Mouse (Mus musculus): Measurements from ENCODE around the gene Nr2f2.

Nr2f2 gene

GRCm38 (mm10) chr7:70365941-70366807, at the start of gene Nr2f2:
Nr2f2 (minus strand) TSS chr7:70366735.
- DNase-seq: no peak

- no peak for DNase-seq
These were observed 47.9 kb upstream of the Nr2f2 start for GRCm38 (mm10) chr7:70414461-70414860.

GRCm38 (mm10) chr7:70413646-70414045, 47.1 kb upstream of the Nr2f2 start:
- DNase-seq: no peak

- DNase-seq: no peak
These were observed 46.4 kb upstream of the Nr2f2 start for GRCm38 (mm10) chr7:70412900-70413299.

- no peak for DNase-seq
These were observed 43.8 kb upstream of the Nr2f2 start for GRCm38 (mm10) chr7:70410350-70410749.

GRCm38 (mm10) chr7:70409890-70410289, 43.4 kb upstream of the Nr2f2 start:
- no peak for DNase-seq

- no peak for DNase-seq
These were observed 42.3 kb upstream of the Nr2f2 start for GRCm38 (mm10) chr7:70408814-70409213.

GRCm38 (mm10) chr7:70407123-70407522, 40.6 kb upstream of the Nr2f2 start:
- no peak for DNase-seq

GRCm38 (mm10) chr7:70406527-70406926, 40.0 kb upstream of the Nr2f2 start:
- DNase-seq: no peak

GRCm38 (mm10) chr7:70405466-70405865, 38.9 kb upstream of the Nr2f2 start:
- DNase-seq: no peak

- no peak for DNase-seq
These were observed 16.3 kb upstream of the Nr2f2 start for GRCm38 (mm10) chr7:70382828-70383227.

GRCm38 (mm10) chr7:70381409-70382244, 15.1 kb upstream of the Nr2f2 start:
- DNase-seq: no peak

- DNase-seq: no peak
These were observed 14.4 kb upstream of the Nr2f2 start for GRCm38 (mm10) chr7:70380943-70381342.

- DNase-seq: no peak
These were observed 13.7 kb upstream of the Nr2f2 start for GRCm38 (mm10) chr7:70380246-70380645.

- no peak for DNase-seq
These were observed 4.2 kb upstream of the Nr2f2 start for GRCm38 (mm10) chr7:70370552-70371262.

GRCm38 (mm10) chr7:70369731-70370551, 3.4 kb upstream of the Nr2f2 start:
- no peak for DNase-seq

GRCm38 (mm10) chr7:70369061-70369730, 2.7 kb upstream of the Nr2f2 start:
- no peak for DNase-seq

GRCm38 (mm10) chr7:70368751-70369060, 2.2 kb upstream of the Nr2f2 start:
- no peak for DNase-seq

- no peak for DNase-seq
These were observed 1.7 kb upstream of the Nr2f2 start for GRCm38 (mm10) chr7:70368268-70368655.

- DNase-seq: no peak
These were observed 1.2 kb upstream of the Nr2f2 start for GRCm38 (mm10) chr7:70367591-70368267.

- no peak for DNase-seq
These were observed 217 bp upstream of the Nr2f2 start for GRCm38 (mm10) chr7:70366808-70367095.

GRCm38 (mm10) chr7:70365401-70365811, 1.1 kb downstream of the Nr2f2 start:
- no peak for DNase-seq
